Mouse (Mus musculus): ENCODE data around the gene Ror2. TPM values are rescaled to one million over a fixed set of nuclear protein-coding genes. Genes with fewer than 3 reads are reported as not detected.

The Ror2 gene
- polyA plus RNA-seq, 1 experiment: 5.9 TPM

GRCm38 (mm10) chr13:53234844-53235243, 51.1 kb downstream of the Ror2 start:
- peaks cover 2% of the 10 kb centered on the region for H3K4me1 ChIP-seq (ENCODE audit: control insufficient read depth, insufficient read depth, insufficient read length, low read length)
- H3K36me3 ChIP-seq (ENCODE audit: control insufficient read depth, insufficient read depth, low read length): no peaks in the 10 kb centered on the region
- no peak overlapping the region for H3K27ac ChIP-seq (ENCODE audit: insufficient read depth, low read depth, low read length)
- WGBS: 49% methylated on average over 12 of the region's 12 CpGs
- H3K4me3 ChIP-seq (ENCODE audit: low read depth, low read length): no peak overlapping the region
- TF ChIP-seq POLR2A (IDR thresholded peaks at IDR 0.05; ENCODE audit: low read depth, low read length) (no peak), CTCF (IDR thresholded peaks at IDR 0.05; ENCODE audit: extremely low read depth, insufficient read length, insufficient replicate concordance, low read depth, low read length) (no peak)
- H3K27me3 ChIP-seq (ENCODE audit: control insufficient read depth, insufficient read depth, low read length): no peaks in the 10 kb centered on the region

- WGBS: 66% methylated on average over 15 of the region's 15 CpGs
Measured at GRCm38 (mm10) chr13:53233826-53234786, 51.8 kb downstream of the Ror2 start.

GRCm38 (mm10) chr13:53233381-53233780, 52.5 kb downstream of the Ror2 start:
- Histone ChIP-seq H3K27ac (ENCODE audit: insufficient read depth, low read depth, low read length) (no peak overlapping the region), H3K4me3 (ENCODE audit: low read depth, low read length) (no peak overlapping the region), H3K27me3 (ENCODE audit: control insufficient read depth, insufficient read depth, low read length) (no peaks in the 10 kb centered on the region), H3K4me1 (ENCODE audit: control insufficient read depth, insufficient read depth, insufficient read length, low read length) (peaks cover 2% of the 10 kb centered on the region), H3K36me3 (ENCODE audit: control insufficient read depth, insufficient read depth, low read length) (no peaks in the 10 kb centered on the region)
- TF ChIP-seq POLR2A (IDR thresholded peaks at IDR 0.05; ENCODE audit: low read depth, low read length): no peak
- TF ChIP-seq CTCF (IDR thresholded peaks at IDR 0.05; ENCODE audit: extremely low read depth, insufficient read length, insufficient replicate concordance, low read depth, low read length): no peak
- WGBS: 35% methylated on average over 9 of the region's 9 CpGs

More at GRCm38 (mm10) chr13:53233826-53234786, 51.8 kb downstream of the Ror2 start:
- no peak for TF ChIP-seq CTCF (IDR thresholded peaks at IDR 0.05; ENCODE audit: extremely low read depth, insufficient read length, insufficient replicate concordance, low read depth, low read length)
- H3K27ac ChIP-seq (ENCODE audit: insufficient read depth, low read depth, low read length): no peak overlapping the region
- peaks cover 2% of the 10 kb centered on the region for H3K4me1 ChIP-seq (ENCODE audit: control insufficient read depth, insufficient read depth, insufficient read length, low read length)
- no peak overlapping the region for H3K4me3 ChIP-seq (ENCODE audit: low read depth, low read length)
- H3K27me3 ChIP-seq (ENCODE audit: control insufficient read depth, insufficient read depth, low read length): no peaks in the 10 kb centered on the region
- H3K36me3 ChIP-seq (ENCODE audit: control insufficient read depth, insufficient read depth, low read length): no peaks in the 10 kb centered on the region

GRCm38 (mm10) chr13:53232419-53232818, 53.5 kb downstream of the Ror2 start:
- Histone ChIP-seq H3K27me3 (ENCODE audit: control insufficient read depth, insufficient read depth, low read length) (no peaks in the 10 kb centered on the region), H3K36me3 (ENCODE audit: control insufficient read depth, insufficient read depth, low read length) (no peaks in the 10 kb centered on the region), H3K4me1 (ENCODE audit: control insufficient read depth, insufficient read depth, insufficient read length, low read length) (peaks cover 2% of the 10 kb centered on the region), H3K4me3 (ENCODE audit: low read depth, low read length) (no peak overlapping the region), H3K27ac (ENCODE audit: insufficient read depth, low read depth, low read length) (no peak overlapping the region)
- no peak for TF ChIP-seq POLR2A (IDR thresholded peaks at IDR 0.05; ENCODE audit: low read depth, low read length)
- no peak for TF ChIP-seq CTCF (IDR thresholded peaks at IDR 0.05; ENCODE audit: extremely low read depth, insufficient read length, insufficient replicate concordance, low read depth, low read length)
- 25% methylated on average over 7 of the region's 7 CpGs for WGBS

GRCm38 (mm10) chr13:53230446-53231161, 55.3 kb downstream of the Ror2 start:
- WGBS: 86% methylated on average over 18 of the region's 18 CpGs
- H3K4me1 ChIP-seq (ENCODE audit: control insufficient read depth, insufficient read depth, insufficient read length, low read length): peaks cover 2% of the 10 kb centered on the region; the same call in 1 of the 2 replicates

GRCm38 (mm10) chr13:53227019-53227418, 58.9 kb downstream of the Ror2 start:
- Histone ChIP-seq H3K27ac (ENCODE audit: insufficient read depth, low read depth, low read length) (no peak overlapping the region), H3K36me3 (ENCODE audit: control insufficient read depth, insufficient read depth, low read length) (no peaks in the 10 kb centered on the region), H3K4me1 (ENCODE audit: control insufficient read depth, insufficient read depth, insufficient read length, low read length) (no peaks in the 10 kb centered on the region; the same call in 1 of the 2 replicates), H3K27me3 (ENCODE audit: control insufficient read depth, insufficient read depth, low read length) (no peaks in the 10 kb centered on the region), H3K4me3 (ENCODE audit: low read depth, low read length) (no peak overlapping the region)
- TF ChIP-seq CTCF (IDR thresholded peaks at IDR 0.05; ENCODE audit: extremely low read depth, insufficient read length, insufficient replicate concordance, low read depth, low read length) (no peak), POLR2A (IDR thresholded peaks at IDR 0.05; ENCODE audit: low read depth, low read length) (no peak)
- 23% methylated on average over 5 of the region's 6 CpGs for WGBS

More at GRCm38 (mm10) chr13:53230446-53231161, 55.3 kb downstream of the Ror2 start:
- H3K4me3 ChIP-seq (ENCODE audit: low read depth, low read length): no peak overlapping the region
- no peaks in the 10 kb centered on the region for H3K27me3 ChIP-seq (ENCODE audit: control insufficient read depth, insufficient read depth, low read length)
- TF ChIP-seq CTCF (IDR thresholded peaks at IDR 0.05; ENCODE audit: extremely low read depth, insufficient read length, insufficient replicate concordance, low read depth, low read length): no peak
- TF ChIP-seq POLR2A (IDR thresholded peaks at IDR 0.05; ENCODE audit: low read depth, low read length): no peak
- H3K36me3 ChIP-seq (ENCODE audit: control insufficient read depth, insufficient read depth, low read length): no peaks in the 10 kb centered on the region
- no peak overlapping the region for H3K27ac ChIP-seq (ENCODE audit: insufficient read depth, low read depth, low read length)

GRCm38 (mm10) chr13:53226461-53226860, 59.5 kb downstream of the Ror2 start:
- WGBS: 21% methylated on average over 7 of the region's 7 CpGs
- Histone ChIP-seq H3K27me3 (ENCODE audit: control insufficient read depth, insufficient read depth, low read length) (no peaks in the 10 kb centered on the region), H3K4me3 (ENCODE audit: low read depth, low read length) (no peak overlapping the region), H3K27ac (ENCODE audit: insufficient read depth, low read depth, low read length) (no peak overlapping the region), H3K4me1 (ENCODE audit: control insufficient read depth, insufficient read depth, insufficient read length, low read length) (no peaks in the 10 kb centered on the region; the same call in 1 of the 2 replicates), H3K36me3 (ENCODE audit: control insufficient read depth, insufficient read depth, low read length) (no peaks in the 10 kb centered on the region)
- TF ChIP-seq CTCF (IDR thresholded peaks at IDR 0.05; ENCODE audit: extremely low read depth, insufficient read length, insufficient replicate concordance, low read depth, low read length): no peak
- TF ChIP-seq POLR2A (IDR thresholded peaks at IDR 0.05; ENCODE audit: low read depth, low read length): no peak

Measured in small intestine, adult 2 months (tissue).